Mouse (Mus musculus) embryo, embryonic 10 days (tissue): Measurements from ENCODE around the gene Pdcd6ip.
"Not testable (repeated sequence)": the region's sequence is repeated elsewhere in the genome, so short reads cannot be mapped to it uniquely, and the experiment has no call there.

Source experiments
- DNase-seq: peaks from one replicate; pipeline ENCODE4 v3.0.0-alpha.2; 2015; ENCODE audit warnings: low spot score

Pdcd6ip gene

GRCm38 (mm10) chr9:113701441-113702160, 6.5 kb downstream of the Pdcd6ip start:
- DNase-seq = no peak

GRCm38 (mm10) chr9:113687461-113687860, 20.6 kb downstream of the Pdcd6ip start:
- DNase-seq = no peak

GRCm38 (mm10) chr9:113673721-113674120, 34.3 kb downstream of the Pdcd6ip start:
- DNase-seq = no peak

- no peak for DNase-seq
These were observed 35.7 kb downstream of the Pdcd6ip start for GRCm38 (mm10) chr9:113672352-113672751.

GRCm38 (mm10) chr9:113670857-113671106, 37.3 kb downstream of the Pdcd6ip start:
- no peak for DNase-seq

DNA sequence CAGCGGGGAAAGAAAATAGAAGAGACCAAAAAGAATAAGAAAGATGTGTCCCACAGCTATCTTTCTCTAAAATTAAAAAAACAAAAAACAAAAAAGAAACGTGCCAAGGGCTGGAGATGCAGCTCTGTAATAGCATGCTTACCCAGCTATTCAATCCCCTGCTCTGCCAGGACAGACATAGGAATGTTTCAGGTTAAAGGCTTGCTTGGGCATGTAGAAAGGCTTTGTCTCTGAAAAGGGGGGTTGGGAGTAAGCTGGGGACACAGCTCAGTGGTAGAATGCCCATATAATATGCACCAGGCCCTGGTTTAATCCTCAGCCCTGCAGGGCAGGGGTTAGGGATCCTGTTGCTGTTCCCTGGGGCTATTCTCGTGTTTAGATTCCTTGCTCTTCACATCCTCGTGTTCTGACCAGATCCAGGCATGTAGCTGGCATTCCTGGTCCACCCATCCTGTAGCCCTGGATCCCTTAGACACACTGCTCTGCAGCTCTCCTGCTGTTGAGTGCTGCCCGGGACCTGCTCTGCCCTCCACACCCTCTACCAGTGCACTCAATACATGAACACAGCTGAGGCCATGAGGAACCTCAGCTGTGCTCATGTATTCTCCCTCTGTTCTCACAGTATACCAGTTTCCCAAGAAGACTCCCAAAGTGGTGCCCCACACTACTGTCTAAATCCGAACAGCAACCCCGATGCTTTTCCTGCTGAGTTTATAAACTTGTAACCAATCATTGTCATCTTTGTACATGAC, 37.8 kb downstream of the Pdcd6ip start:
- DNase-seq = no peak

DNA sequence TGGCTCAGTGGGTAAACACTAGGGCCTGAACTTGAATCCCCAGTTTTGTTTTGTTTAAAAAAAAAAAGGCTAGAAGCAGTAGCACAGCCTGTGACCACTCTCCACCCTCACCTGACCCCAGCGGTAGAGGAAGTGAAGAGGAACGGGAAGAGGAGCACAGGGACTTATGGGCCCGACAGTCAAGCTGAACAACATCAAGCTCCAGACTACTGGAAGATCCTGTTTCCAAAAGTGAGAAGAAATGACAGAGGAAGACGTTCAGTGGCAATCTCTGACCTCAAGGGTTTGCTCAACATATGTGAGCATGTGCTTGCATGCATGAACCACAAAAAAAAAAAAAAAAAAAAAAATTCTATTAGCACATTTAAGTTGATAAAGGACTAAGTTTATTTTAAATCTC, 44.6 kb downstream of the Pdcd6ip start:
- DNase-seq = no peak

DNA sequence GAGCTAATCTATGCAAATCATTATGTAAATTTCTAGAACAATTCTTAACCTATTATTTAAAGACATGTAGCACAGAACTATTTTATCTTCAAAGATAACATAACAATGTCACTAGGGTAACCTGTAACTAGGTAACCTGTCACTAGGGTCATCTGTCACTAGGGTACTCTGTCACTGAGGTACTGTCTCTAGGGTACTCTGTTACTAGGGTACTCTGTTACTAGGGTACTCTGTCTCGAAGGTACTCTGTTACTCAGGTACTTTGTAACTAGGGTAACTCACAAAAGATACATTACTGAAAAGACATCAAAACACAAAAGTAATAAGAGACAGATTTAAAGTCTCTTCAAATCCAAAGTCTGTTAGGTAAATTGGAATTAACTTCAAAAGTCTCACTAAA, 50.2 kb downstream of the Pdcd6ip start:
- DNase-seq = no peak

- no peak for DNase-seq
These were observed 54.5 kb downstream of the Pdcd6ip start for GRCm38 (mm10) chr9:113653571-113653970.

DNA sequence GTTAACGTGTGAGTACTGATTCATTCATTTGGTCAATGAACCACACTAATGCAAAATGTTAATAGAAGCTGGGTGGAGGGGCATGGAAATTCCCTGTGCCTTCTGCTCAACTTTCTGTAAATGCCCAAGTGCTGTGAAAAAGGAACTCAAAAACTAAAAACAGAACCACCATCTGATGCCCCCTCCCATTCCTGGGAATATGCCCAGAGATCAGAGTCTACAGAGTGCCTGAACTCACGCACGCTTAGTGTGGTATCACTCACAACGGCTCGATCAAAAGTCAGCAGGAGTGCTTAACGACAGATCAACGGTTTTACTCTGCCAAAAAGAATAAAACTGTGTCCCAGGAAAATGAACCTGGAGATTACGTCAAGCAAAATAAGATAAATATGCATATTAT, 57.3 kb downstream of the Pdcd6ip start:
- DNase-seq = no peak

DNA sequence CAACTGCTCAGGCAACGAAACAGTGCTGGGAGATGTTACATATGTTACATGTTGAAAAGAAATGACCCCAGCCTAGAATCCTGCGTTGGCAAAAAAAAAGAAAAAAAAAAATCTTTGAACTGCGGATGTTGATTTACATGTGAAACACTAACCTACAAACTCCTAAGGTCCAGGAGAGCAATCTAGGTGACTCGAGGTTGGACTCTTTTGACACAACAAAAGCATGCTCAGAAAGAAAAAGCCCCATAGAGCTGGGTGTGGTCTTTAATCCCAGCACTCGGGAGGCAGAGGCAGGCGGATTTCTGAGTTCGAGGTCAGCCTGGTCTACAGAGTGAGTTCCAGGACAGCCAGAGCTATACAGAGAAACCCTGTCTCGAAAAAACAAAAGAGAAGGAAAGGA, 58.8 kb downstream of the Pdcd6ip start:
- not testable (repeated sequence) for DNase-seq

DNA sequence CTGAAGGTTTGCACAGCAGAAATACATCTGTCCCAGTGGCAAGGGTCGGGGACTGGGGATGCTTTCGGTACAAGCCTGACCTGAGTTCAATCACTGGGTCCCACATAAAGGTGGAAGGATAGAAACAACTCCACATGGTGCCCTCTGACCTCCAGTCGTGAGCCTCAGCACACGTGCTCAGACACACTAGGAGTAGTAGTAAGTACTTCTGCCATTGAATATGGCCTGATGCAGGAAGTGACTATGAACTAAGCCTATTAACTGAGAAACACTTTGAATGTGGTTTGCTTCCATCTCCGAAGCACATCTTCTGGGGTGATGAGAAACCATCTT, 62.3 kb downstream of the Pdcd6ip start:
- DNase-seq = no peak

DNA sequence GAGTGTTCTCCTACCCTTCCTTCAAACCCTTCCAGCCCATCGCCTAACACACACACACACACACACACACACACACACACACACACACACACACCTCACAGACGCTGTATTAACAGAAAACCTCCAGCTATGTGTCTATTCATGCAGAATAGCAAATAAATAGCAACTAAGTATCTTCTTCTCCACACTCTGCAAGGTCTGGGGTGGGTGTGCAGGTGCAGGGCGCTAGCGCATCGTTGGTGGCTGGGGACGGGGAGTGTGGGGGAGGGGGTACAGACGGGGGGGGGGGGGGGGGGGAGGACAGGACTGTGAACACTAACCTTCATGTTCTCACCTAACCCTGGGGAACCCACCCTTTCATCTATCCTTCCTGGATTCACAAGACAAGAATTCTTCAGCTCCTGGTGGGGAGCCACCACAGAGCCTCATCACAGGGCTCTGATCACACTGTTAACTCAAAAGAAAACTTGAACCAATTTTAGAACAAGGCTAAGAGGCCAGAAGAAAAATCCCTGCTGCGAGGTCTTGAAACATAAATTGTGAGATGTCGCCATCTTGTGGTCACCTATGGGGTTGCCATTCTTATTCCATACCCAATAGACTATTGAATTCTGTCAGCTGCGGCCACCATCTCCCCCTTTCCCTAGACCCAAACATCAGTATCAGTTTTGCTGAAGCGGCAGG, 62.8 kb downstream of the Pdcd6ip start:
- DNase-seq = peak; percentile 82

GRCm38 (mm10) chr9:113644701-113645100, 63.4 kb downstream of the Pdcd6ip start:
- DNase-seq = no peak

- DNase-seq = no peak
These were observed 64.0 kb downstream of the Pdcd6ip start for GRCm38 (mm10) chr9:113644076-113644475.

DNA sequence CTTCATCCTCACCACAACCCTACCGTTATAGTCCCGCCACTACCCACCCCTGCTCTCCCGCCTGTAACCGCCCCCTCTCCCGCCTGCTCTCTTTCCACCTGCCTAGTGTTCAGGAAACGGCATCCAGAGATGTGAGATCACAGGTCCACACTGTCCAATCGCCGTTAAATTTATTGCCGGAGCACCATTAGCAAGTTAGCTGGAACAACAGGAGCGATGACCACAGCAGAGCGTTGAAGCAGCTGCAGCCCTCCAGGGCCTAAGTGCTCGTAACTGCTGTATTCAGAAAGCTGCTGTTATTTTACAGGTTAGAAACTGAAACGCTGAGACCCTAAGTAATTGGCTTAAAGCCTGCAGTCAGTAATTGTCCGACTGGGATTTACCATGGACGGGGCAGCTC, 64.4 kb downstream of the Pdcd6ip start:
- DNase-seq = no peak

- no peak for DNase-seq
These were observed 73.1 kb downstream of the Pdcd6ip start for GRCm38 (mm10) chr9:113634986-113635385.

DNA sequence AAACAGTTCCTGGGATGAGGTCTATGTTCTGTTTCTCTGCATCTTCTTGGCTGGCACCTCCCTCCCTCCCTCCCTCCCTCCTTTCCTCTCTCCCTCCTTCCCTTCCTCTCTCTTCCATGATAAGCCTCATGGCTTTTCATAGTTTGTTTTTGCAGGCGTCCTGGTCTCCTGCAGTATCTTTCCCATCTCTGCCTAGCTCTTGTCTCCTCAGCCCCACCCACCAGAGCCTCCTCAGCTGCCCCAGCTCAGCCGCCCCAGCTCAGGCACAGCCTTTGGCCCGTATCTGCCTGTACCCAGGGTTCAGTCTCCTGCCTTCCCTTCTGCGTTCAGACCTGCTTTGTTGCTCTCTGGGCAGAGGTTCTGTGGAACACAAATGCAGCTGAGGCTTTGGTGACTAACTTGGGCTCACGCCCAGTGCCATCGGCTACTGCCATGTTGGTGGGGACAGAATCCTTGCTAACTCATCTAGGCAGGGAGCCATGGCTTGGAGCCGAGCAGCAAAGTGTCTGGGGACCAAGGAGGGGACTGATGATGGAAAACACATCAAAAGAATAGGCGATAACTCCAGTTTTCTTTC, 74.8 kb downstream of the Pdcd6ip start:
- DNase-seq = no peak

- DNase-seq = no peak
These were observed 75.6 kb downstream of the Pdcd6ip start for GRCm38 (mm10) chr9:113632350-113633043.

DNA sequence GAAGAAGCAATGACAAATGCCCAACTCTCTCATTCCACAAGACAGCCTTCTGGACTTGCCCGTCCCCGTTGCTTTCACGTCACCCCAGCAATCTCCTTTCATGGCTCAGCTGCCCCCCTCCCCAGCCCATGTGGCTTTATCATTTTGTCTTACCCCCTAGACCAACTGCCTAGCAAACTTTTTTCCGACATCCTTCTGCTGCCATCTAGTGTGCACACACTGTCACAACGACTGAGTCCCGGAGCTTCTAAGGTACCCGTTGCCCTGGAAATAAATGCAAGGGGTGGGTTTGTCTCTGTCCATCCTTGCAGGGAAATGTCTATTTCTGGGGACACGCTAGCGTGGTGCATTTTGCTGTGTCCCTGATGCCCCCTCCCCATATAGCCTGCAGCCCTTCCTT, 78.4 kb downstream of the Pdcd6ip start:
- peak; percentile 79 for DNase-seq

GRCm38 (mm10) chr9:113629191-113629590, 78.9 kb downstream of the Pdcd6ip start:
- DNase-seq = no peak

DNA sequence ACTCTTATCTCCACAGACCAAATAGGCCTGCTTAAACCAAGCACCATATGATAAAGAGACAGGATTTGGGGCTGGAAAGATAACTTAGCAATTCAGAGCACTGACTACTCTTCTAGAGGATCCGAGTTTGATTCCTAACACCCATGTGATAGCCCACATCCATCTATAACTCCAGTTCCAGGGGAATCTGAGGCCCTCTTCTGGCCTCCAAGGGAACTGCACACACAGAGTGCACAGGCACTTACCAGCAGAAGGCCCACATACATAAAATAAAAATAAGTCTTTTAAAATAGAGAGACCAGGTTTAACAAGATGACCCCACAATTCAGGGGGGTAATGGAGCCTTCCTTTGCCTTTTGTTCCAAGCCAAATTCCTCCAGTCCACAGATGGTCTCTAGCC, 79.3 kb downstream of the Pdcd6ip start:
- no peak for DNase-seq

GRCm38 (mm10) chr9:113626730-113627129, 81.3 kb downstream of the Pdcd6ip start:
- DNase-seq = no peak
